Mouse (Mus musculus) kidney, adult 9 months (tissue): ENCODE results near the gene Csnk1g2.

Experiments
- DNase-seq: peaks from one replicate; pipeline ENCODE4 v3.0.0; 2022

The Csnk1g2 gene

GRCm38 (mm10) chr10:80622661-80623456 is at the start of gene Csnk1g2:
Csnk1g2 (plus strand) TSS chr10:80622838.
- peak; percentile 68 for DNase-seq

DNA sequence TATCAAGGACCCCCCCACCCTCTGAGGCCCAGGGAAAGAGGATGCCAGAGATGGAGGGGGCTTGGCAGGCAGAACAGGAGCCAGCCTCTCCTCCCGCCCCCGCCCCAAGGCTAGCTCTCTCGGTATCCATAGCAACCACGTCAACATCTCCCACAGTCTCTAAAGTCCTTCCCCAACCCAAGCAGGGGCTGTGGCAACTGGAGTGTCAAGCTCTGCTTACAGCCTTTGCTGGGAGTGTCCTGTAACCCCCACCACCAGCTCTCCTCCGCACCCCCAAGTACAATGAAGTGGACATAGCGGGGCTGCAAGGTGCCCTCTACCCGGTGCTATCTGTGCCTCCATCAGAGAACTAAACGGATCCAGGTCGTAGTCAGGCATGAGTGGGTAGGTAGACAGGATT is 48.7 kb upstream of the Csnk1g2 start:
- no peak for DNase-seq

GRCm38 (mm10) chr10:80574896-80575295 is 47.7 kb upstream of the Csnk1g2 start:
- no peak for DNase-seq

- DNase-seq: no peak
Observed at GRCm38 (mm10) chr10:80575925-80576324, 46.7 kb upstream of the Csnk1g2 start.

DNA sequence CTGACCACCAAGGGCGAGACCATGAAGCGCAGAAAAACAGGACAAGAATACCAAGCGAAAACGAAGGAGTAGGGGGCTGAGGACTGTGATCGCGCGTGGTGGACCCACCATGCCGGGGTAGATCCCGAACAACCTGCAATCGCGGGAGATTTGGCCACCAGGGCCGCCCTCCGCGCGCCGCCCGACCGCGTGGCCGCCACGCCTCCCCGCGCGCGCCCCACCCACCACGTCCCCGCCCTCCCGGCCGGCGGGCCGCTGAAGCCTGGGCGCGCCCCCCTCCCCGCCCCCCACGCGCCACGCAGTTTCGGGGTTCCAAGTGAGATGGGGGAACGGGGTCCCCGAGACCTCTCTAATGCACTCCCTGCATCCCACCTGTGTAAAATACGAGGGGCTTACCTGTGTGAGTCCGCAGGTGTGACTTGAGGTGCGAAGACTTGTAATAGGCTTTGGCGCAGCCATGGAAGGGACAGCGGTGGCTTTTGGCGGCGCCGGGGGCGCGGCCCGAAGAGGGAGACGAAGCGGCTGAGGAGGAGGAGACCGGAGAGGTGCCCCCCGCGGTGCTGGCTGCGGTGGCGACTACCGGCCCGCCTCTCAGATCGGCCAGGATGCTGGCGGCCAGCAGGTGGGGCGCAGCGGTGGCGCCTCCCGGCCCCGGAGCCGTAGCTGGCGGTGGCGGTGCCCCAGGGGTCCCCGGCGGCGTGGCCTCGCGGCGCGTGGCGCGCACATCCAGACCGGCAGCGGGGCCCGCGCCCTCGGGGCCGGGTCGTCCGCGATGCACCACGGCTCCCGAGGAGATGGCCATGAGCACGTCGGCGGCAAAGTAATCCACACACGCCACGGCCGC is 46.1 kb upstream of the Csnk1g2 start:
- peak; percentile 57 for DNase-seq

DNA sequence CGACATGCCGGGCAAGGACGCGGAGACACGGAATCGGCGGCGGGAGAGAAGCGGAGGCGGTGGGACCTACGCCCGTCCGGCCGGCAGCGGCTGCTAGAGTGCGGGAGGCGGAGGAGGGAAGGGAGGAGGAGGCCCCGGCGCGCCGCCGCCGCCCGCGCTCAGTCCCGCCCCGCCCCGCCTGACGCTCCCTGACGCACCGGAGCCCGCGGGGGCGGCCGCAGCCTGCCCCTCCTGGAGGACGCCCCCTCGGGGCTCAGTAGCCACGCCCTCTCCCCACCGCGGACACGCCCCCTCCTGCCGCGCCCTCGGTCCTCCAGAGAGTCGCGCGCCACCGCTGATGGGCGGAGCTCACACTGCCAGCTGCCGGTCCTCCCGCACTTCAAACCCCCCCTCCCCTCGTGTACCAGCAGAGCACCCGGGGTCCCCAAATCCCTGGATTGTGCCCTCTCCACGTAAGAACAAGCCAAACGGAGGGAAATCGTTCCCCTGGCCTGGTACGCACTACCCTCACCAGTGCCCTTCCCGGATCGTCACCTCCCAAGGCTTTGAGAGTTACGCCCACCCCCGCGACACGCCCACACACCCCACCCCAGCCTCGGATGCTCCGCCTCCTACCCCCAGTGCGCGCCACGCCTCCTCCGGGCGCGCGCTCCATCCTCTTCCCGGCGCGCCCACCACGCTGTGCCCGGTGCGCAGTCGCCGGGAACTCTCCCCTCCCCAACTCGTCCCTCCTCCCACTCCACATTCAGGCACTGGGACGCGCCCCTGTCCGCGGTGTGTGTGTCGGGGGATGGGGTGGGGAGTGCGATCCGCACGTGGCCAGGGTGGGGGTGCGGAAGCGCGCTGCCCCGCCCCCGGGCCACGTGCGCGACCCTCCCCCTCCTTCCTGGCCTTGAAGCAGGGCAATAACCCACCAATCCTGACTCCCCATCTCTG is 45.2 kb upstream of the Csnk1g2 start, which contains the start of gene Klf16:
TSS of gene Klf16 (minus strand) at position 127 of the 936 bp plus-strand sequence.
- peak; percentile 99 for DNase-seq

DNA sequence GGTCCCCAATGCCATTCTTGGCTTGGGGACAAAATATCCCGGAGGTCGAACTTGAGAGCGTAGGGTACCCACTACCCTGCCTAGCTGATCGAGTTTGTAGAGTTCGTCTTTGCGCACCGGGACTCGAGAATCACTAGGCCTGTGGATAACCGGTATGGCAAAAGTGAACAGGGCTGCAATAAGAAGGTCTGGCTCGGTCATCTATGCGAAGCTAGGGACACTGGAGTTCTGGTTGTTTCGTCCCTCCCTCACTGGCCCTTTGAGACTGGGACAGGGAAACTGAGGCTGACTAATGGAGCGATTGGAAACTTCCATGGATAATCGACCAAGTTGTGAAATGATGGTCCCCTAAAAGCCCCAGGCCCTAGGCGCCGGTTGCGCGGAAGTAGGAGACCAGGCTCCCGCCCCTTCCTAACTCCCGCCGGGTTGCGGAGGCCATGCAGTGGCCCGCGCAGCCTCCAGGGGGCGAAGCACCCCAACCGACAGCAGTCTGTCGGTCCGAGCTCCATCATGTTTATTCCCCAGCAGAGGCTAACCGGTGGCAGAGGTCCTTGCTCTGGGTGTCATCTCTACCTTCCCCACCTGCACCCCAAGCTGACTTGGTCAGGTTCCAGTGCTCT is 44.4 kb upstream of the Csnk1g2 start:
- DNase-seq: peak; percentile 89

GRCm38 (mm10) chr10:80578911-80579310 is 43.7 kb upstream of the Csnk1g2 start:
- DNase-seq: peak; percentile 81

DNA sequence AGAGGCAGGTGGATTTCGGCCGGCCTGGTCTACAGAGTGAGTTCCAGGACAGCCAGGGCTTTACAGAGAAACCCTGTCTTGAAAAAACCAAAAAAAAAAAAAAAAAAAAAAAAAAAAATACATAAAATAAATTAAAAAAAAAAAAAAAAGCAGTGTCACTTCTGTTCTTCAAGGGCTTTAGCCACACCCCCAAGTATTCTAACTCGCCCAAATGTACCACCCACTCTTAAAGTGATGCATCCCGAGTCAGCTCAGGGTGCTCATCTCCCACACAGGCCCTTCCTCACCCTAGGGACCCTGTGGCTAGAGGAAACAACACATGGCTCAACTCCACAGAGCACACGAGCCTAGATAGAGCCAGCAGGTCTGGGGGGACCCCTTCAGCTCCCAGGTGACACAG is 39.6 kb upstream of the Csnk1g2 start:
- no peak for DNase-seq

GRCm38 (mm10) chr10:80584045-80584488 is 38.6 kb upstream of the Csnk1g2 start:
- DNase-seq: peak; percentile 86

DNA sequence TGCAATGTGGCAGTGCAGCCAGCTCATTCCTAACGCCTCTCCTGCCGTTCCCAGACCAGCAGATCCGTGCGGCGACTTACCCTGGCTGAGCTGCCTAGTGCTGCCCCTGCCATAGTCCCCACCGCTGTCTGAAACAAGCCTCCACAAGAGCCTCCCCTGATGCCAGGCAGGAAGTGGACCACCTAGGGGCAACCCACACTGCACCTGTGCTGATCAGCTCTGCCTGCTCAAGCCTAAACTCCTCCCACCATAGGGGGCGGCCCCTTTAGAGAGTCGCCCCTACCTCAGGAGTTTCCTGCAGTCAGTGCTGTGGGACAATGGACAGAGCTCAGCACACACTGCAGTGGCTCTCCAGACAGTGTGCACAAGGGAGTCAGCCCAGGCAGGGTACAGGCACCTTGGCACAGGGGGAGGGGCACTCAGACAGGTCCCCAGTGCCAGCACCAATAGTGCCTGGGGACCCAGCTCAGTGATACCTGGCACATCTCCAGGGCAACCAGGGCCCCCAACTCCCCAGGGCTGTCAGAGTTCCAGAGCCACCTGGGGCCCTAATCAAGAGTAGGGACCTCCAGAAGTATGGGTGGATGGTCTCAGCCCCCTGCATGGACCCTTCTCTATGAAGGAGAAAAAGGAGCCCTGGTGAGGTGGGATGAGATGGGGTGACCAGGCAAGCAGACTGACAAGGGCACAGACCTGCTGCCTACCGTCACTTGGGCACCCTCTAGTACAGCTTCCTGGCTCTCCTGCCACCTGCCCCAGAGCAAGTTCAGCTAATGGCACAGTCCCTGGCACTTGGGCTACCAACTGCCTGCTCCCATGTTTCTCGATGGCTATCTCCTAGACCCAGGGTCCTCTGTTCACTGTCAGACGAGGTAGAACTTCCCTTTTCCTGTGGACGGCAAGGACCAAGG is 37.7 kb upstream of the Csnk1g2 start:
- DNase-seq: no peak

DNA sequence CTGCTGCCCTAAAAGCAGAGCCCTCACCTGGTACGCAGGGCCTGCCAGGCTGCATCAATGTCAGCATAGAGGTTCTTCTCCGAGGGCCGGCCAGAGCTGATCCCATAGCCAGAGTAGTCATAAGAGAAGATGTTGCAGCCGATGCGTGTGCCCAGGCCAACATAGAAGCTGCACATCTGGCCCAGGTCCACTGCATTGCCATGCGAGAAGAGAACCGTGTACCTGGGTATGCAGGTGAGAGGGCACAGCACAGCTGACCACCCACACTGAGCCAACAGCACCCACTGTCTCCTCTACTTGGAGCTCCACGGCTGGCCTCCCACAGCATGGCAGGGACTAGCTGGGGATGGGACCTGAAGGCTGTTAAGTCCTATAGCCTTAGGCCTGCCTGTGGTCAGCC is 37.1 kb upstream of the Csnk1g2 start:
- no peak for DNase-seq

- no peak for DNase-seq
Observed at GRCm38 (mm10) chr10:80586407-80587304, 36.0 kb upstream of the Csnk1g2 start.

DNA sequence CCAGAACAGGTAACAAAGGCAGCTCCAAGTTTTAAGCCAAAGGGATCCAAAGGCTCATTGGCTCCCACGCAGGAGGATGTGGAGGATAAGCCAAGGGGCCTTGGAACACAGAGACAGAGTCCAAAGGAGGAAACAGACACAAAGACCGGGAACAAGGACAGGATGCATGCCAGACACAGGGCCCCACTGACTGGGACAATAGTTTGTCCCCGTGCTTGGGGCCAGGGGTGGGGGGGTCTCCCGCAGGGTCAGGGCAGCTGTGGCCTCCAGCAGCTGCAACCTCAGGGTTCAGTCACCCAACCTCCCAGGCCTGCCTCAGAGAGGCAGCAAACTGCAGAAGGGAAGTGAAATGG is 35.4 kb upstream of the Csnk1g2 start:
- peak; percentile 69 for DNase-seq

GRCm38 (mm10) chr10:80589127-80589878 is 33.3 kb upstream of the Csnk1g2 start:
- DNase-seq: no peak

GRCm38 (mm10) chr10:80589879-80590854 is 32.5 kb upstream of the Csnk1g2 start, which contains the start of gene Abhd17a:
Abhd17a (minus strand) TSS chr10:80590341.
- peak; percentile 98 for DNase-seq

GRCm38 (mm10) chr10:80596318-80596717 is 26.3 kb upstream of the Csnk1g2 start:
- no peak for DNase-seq
